Mouse (Mus musculus): Measurements from ENCODE around the gene Hapln3. TPM values are rescaled to one million over a fixed set of nuclear protein-coding genes. Genes with fewer than 3 reads are reported as not detected.

The Hapln3 gene
- polyA plus RNA-seq, 1 experiment: 0.95 TPM

DNA sequence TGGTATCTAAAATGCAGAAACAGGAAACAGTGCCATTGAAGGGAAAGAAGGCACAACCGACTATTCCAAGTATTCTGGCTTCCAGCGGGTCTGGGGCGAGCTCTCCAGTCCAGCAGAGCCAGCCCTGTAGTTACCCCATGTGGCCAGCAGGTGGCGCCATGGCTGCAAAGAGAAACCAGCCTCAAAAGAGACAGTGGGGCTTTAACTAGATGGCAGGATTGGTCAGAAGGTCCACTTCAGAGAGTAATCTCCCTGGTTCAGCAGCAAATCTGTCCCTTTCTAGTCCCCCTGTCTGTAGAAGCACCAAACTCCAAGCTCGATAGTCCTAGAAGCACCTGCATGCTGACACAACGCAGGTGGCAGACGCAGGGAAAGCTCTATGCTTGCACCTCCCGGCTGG lies 10.1 kb upstream of the Hapln3 start:
- Histone ChIP-seq H3K9me3 (no peaks in the 10 kb centered on the region), H3K4me3 (replicated peaks) (no peak overlapping the region), H3K36me3 (replicated peaks; ENCODE audit: low read length) (peaks cover 5% of the 10 kb centered on the region), H3K4me1 (peaks cover 14% of the 10 kb centered on the region), H3K27me3 (replicated peaks) (peaks cover 40% of the 10 kb centered on the region)
- TF ChIP-seq FLI1 (IDR thresholded peaks at IDR 0.05; ENCODE audit: low read length) (no peak), GATA1 (IDR thresholded peaks at IDR 0.05; ENCODE audit: borderline replicate concordance, low read length) (no peak)

DNA sequence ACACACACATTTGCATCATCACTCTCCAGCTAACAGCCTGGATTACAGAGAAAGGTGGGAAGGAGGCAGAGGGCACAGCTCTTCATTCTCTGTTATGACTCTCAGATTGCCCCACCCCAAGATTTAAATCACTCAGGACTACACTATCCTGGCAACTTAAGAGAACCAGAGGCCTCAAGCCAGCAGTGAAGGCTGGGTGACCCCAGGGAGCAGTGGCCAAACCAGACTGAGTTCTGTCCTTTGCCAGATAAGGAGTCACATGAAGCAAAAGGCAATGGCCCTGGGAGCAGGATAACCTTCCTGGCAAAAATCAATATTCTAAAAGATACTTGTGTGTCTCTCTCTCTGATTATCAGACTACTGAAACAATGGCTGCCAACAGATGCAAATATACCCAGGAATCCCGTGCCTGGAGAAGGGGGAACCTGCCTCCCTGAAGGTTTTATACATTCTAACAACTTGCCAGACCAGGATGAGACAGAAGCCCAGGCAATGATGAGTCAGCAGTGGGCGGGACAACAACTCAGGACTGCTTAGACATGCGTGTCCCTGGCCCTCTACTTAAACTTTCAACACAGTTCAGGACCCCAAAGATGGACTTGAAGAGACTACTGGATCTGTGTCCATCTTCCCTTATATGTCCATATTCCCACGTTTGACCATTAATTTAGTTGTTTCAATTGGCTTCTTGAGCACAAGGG lies 9.2 kb upstream of the Hapln3 start:
- TF ChIP-seq GATA1 (IDR thresholded peaks at IDR 0.05; ENCODE audit: borderline replicate concordance, low read length): no peak
- TF ChIP-seq FLI1 (IDR thresholded peaks at IDR 0.05; ENCODE audit: low read length): no peak
- H3K27me3 ChIP-seq (replicated peaks): peaks cover 38% of the 10 kb centered on the region
- no peak overlapping the region for H3K4me3 ChIP-seq (replicated peaks)
- peaks cover 1% of the 10 kb centered on the region; the same call in 1 of the 2 replicates for H3K9me3 ChIP-seq
- H3K36me3 ChIP-seq (replicated peaks; ENCODE audit: low read length): peaks cover 4% of the 10 kb centered on the region
- H3K4me1 ChIP-seq: peaks cover 14% of the 10 kb centered on the region

DNA sequence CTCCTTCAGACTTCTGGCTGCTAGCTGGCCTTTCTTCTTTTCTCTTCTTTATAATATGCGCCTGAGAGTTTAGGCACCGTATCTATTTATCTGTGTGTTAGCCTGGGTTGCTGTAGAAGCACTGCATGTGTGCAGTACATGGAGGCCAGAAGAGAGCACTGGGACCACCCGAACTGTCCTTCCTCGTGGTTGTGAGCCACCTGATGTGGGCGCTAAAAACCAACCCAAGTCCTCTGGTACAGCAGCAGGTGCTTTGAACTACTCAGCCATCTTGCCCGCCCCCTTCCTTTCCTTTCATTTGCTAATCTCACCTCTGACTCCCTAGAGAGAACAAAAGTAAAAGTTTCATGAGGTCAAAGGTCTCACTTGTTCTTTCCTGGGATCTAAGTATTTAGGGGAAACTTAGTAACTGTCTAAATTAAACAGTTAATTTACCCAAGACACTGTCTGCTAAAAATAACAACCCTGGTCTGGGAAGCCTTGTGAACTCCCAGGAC lies 8.6 kb upstream of the Hapln3 start:
- H3K9me3 ChIP-seq: peaks cover 4% of the 10 kb centered on the region; the same call in 1 of the 2 replicates
- no peak for TF ChIP-seq FLI1 (IDR thresholded peaks at IDR 0.05; ENCODE audit: low read length)
- TF ChIP-seq GATA1 (IDR thresholded peaks at IDR 0.05; ENCODE audit: borderline replicate concordance, low read length): no peak
- peaks cover 14% of the 10 kb centered on the region for H3K4me1 ChIP-seq
- peaks cover 35% of the 10 kb centered on the region for H3K27me3 ChIP-seq (replicated peaks)
- peaks cover 2% of the 10 kb centered on the region for H3K36me3 ChIP-seq (replicated peaks; ENCODE audit: low read length)
- H3K4me3 ChIP-seq (replicated peaks): no peak overlapping the region

DNA sequence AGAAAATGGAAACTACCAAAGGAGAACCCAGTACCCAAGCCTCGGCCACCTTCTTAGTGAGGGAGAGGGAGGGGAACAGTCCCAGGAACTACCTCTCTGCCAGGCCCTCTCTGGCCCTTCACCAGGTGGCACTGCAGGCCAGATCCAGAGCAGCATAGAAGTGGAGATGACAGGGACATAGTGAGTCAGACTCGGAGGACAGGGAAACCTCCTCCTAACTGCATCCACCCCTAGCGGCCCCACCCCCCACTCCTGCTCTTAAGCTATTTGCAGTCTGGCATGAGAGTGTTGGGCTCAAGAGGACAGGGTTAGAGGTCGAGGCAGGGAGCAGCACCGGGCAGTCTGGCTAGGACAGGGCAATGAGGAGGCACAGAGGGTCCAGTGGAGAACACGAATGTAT lies 2.6 kb upstream of the Hapln3 start:
- peaks cover 3% of the 10 kb centered on the region for H3K36me3 ChIP-seq (replicated peaks; ENCODE audit: low read length)
- TF ChIP-seq FLI1 (IDR thresholded peaks at IDR 0.05; ENCODE audit: low read length) (no peak), GATA1 (IDR thresholded peaks at IDR 0.05; ENCODE audit: borderline replicate concordance, low read length) (no peak)
- H3K4me3 ChIP-seq (replicated peaks): no peak overlapping the region
- peaks cover 15% of the 10 kb centered on the region; the same call in 1 of the 2 replicates for H3K4me1 ChIP-seq
- H3K27me3 ChIP-seq (replicated peaks): peaks cover 58% of the 10 kb centered on the region
- peaks cover 4% of the 10 kb centered on the region; the same call in 1 of the 2 replicates for H3K9me3 ChIP-seq

DNA sequence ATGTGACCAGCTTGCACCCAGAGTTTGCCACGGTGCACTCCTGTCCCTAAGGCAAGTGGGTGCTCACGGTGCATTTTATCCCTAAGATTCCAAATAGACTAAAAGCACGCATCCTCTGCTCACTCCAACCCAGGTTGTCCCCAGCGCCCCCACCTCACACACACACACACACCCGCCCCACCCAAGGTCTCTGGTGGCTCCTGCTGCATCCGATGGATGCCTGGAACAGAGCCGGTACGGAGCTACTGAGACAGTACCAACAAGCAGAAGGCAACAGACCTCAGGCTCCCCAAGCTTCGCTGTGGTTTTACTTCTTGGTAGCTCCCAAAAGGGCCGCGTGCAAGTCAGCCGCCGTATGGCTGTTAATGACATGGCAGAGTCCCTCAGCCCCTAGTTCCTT lies 433 bp downstream of the Hapln3 start:
- H3K4me1 ChIP-seq: peaks cover 15% of the 10 kb centered on the region; the same call in 1 of the 2 replicates
- H3K36me3 ChIP-seq (replicated peaks; ENCODE audit: low read length): peaks cover 3% of the 10 kb centered on the region
- peaks cover 53% of the 10 kb centered on the region for H3K27me3 ChIP-seq (replicated peaks)
- H3K9me3 ChIP-seq: peaks cover 4% of the 10 kb centered on the region; the same call in 1 of the 2 replicates
- H3K4me3 ChIP-seq (replicated peaks): no peak overlapping the region
- TF ChIP-seq GATA1 (IDR thresholded peaks at IDR 0.05; ENCODE audit: borderline replicate concordance, low read length) (no peak), FLI1 (IDR thresholded peaks at IDR 0.05; ENCODE audit: low read length) (no peak)

DNA sequence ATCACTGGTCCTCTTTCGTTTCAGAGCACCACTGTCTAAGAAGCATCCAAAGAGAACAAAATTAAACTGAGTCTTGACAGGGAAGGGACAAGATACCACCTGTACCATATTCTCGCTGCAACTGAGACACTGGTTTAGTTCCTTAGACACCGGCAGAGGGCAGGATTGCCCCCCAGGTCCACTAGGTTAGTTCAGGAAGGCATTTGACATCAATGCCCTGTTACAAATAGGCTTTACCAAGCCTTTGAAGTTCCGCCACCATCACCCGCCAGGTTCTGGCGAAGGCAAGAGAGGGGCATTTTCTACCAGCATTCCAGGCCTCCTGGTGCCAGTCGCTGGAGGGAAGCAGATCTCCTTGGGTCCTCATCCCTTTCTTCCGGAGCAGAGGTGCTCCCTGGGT lies 935 bp downstream of the Hapln3 start:
- TF ChIP-seq FLI1 (IDR thresholded peaks at IDR 0.05; ENCODE audit: low read length): no peak
- TF ChIP-seq GATA1 (IDR thresholded peaks at IDR 0.05; ENCODE audit: borderline replicate concordance, low read length): no peak
- H3K36me3 ChIP-seq (replicated peaks; ENCODE audit: low read length): peaks cover 3% of the 10 kb centered on the region
- peaks cover 15% of the 10 kb centered on the region; the same call in 1 of the 2 replicates for H3K4me1 ChIP-seq
- H3K9me3 ChIP-seq: peaks cover 2% of the 10 kb centered on the region; the same call in 1 of the 2 replicates
- H3K27me3 ChIP-seq (replicated peaks): peaks cover 56% of the 10 kb centered on the region
- H3K4me3 ChIP-seq (replicated peaks): no peak overlapping the region

DNA sequence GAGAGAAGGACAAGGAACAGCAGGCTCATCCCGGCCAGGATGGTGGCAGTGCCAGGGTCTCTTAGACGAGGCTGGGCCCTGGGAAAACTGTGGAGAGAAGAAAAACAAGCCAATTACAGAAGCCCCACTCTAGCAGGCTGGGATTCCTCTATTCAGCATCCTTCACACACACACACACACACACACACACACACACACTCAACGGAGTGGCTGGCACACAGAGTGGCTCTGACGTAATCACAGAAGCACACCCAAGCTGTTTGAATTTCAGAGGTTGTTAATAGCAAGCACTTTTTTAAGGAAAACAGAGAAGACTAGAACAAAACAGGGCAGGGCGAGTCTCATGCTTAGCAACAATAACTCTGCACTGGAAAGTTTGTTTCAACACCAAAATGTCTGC lies 7.4 kb downstream of the Hapln3 start:
- Histone ChIP-seq H3K4me3 (replicated peaks) (no peak overlapping the region), H3K9me3 (peaks cover 8% of the 10 kb centered on the region), H3K36me3 (replicated peaks; ENCODE audit: low read length) (no peaks in the 10 kb centered on the region), H3K27me3 (replicated peaks) (peaks cover 26% of the 10 kb centered on the region), H3K4me1 (no peaks in the 10 kb centered on the region)
- TF ChIP-seq GATA1 (IDR thresholded peaks at IDR 0.05; ENCODE audit: borderline replicate concordance, low read length) (no peak), FLI1 (IDR thresholded peaks at IDR 0.05; ENCODE audit: low read length) (no peak)

DNA sequence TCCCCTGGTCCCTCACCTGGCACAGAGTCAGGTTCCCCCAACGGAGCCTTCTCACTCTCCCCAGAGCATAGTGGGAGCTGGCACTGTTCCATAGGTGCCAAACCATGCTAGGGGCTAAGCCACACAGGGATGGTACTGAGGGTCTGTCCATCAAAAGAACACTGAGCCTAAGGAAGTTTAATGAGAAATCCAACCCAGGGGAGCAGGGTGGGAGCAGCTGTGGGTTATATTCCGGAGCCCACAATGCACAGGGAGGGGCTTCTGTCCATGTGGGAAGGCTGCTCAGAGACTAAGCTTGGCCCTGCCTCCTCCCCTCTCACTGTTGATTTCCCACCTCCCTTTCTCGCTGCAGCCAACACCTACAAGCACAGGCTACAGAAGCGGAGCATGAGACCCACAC lies 17.0 kb downstream of the Hapln3 start:
- Histone ChIP-seq H3K36me3 (replicated peaks; ENCODE audit: low read length) (no peaks in the 10 kb centered on the region), H3K4me3 (replicated peaks) (no peak overlapping the region), H3K27me3 (replicated peaks) (peaks cover 52% of the 10 kb centered on the region), H3K9me3 (peaks cover 13% of the 10 kb centered on the region), H3K4me1 (no peaks in the 10 kb centered on the region)
- no peak for TF ChIP-seq GATA1 (IDR thresholded peaks at IDR 0.05; ENCODE audit: borderline replicate concordance, low read length)
- TF ChIP-seq FLI1 (IDR thresholded peaks at IDR 0.05; ENCODE audit: low read length): no peak

DNA sequence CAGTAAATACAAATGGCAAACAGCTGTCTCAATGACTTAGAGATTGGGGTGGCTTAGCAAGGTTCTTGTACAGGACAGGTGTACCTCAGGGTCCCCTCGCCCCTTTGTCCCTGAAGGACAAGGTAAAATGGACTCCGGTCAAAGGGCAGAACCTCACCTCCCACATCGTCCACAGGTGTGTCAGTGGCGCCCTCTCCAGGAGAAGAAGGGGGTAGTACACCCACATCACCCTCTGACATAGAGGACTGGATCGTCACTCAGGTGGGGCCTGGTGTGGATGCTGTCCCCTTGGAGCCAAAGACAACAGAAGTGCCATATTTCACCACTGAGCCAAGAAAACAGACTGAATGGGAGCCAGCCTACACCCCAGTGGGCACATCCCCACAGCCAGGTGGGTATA lies 34.3 kb downstream of the Hapln3 start:
- no peaks in the 10 kb centered on the region for H3K4me1 ChIP-seq
- no peak overlapping the region for H3K4me3 ChIP-seq (replicated peaks)
- TF ChIP-seq FLI1 (IDR thresholded peaks at IDR 0.05; ENCODE audit: low read length): no peak
- no peak for TF ChIP-seq GATA1 (IDR thresholded peaks at IDR 0.05; ENCODE audit: borderline replicate concordance, low read length)
- H3K36me3 ChIP-seq (replicated peaks; ENCODE audit: low read length): no peaks in the 10 kb centered on the region
- no peaks in the 10 kb centered on the region for H3K9me3 ChIP-seq
- H3K27me3 ChIP-seq (replicated peaks): peaks cover 43% of the 10 kb centered on the region

DNA sequence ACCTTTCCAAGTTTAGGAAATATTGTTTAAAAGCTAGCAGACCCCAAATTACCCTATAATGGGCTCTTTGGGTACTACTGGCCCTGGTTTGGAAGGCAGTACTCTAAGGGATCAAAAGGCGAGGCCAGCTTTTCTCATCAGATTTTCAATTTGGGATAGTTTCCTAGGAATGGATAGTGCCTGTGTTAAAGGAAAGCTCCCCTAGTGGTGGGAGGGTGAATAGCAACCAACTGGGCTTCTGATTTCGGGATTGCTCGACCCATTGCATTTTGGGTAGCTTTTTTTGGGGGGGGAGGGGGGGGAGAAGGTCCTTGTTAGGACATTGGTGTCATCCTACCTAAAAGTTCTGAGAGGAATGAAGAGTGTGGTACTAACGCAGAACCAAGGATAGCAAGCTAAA lies 41.7 kb downstream of the Hapln3 start:
- Histone ChIP-seq H3K36me3 (replicated peaks; ENCODE audit: low read length) (no peaks in the 10 kb centered on the region), H3K9me3 (no peaks in the 10 kb centered on the region), H3K4me1 (no peaks in the 10 kb centered on the region), H3K27me3 (replicated peaks) (peaks cover 39% of the 10 kb centered on the region), H3K4me3 (replicated peaks) (no peak overlapping the region)
- TF ChIP-seq FLI1 (IDR thresholded peaks at IDR 0.05; ENCODE audit: low read length) (no peak), GATA1 (IDR thresholded peaks at IDR 0.05; ENCODE audit: borderline replicate concordance, low read length) (no peak)
